Mouse (Mus musculus) urinary bladder, postnatal 36 days (tissue): ENCODE measurements around the gene Gng8.

Experiments
- DNase-seq, 2 experiments: peaks; one replicate each; pipeline ENCODE4 v3.0.0; 2022; ENCODE audit warnings: low spot score in 2 of 2, mixed read lengths in 1 of 2

Gng8 gene

GRCm38 (mm10) chr7:16891641-16892351, at the start of gene Gng8:
TSS of gene Gng8 (plus strand) at chr7:16891786.
- DNase-seq: peak; percentile 77 to 85

- peak; percentile 92 to 93 for DNase-seq
Observed at GRCm38 (mm10) chr7:16842645-16843063, 48.9 kb upstream of the Gng8 start, which contains the start of gene Prkd2. TSS of gene Prkd2 (plus strand) at chr7:16842902.

- peak; percentile 44 to 55 for DNase-seq
Observed at GRCm38 (mm10) chr7:16843441-16844171, 48.0 kb upstream of the Gng8 start.

GRCm38 (mm10) chr7:16844696-16845071, 46.9 kb upstream of the Gng8 start:
- no peak for DNase-seq

- DNase-seq: no peak
Observed at GRCm38 (mm10) chr7:16845072-16845819, 46.3 kb upstream of the Gng8 start.

- DNase-seq: no peak
Observed at GRCm38 (mm10) chr7:16845820-16846167, 45.8 kb upstream of the Gng8 start.

- no peak for DNase-seq
Observed at GRCm38 (mm10) chr7:16846775-16847174, 44.8 kb upstream of the Gng8 start.

- no peak for DNase-seq
Observed at GRCm38 (mm10) chr7:16847507-16847906, 44.1 kb upstream of the Gng8 start.

- DNase-seq: no peak
Observed at GRCm38 (mm10) chr7:16848579-16848978, 43.0 kb upstream of the Gng8 start.

GRCm38 (mm10) chr7:16851636-16852035, 40.0 kb upstream of the Gng8 start:
- DNase-seq: peak in 1 of 2 experiments; percentile 29

GRCm38 (mm10) chr7:16853302-16853831, 38.2 kb upstream of the Gng8 start:
- DNase-seq: peak in 1 of 2 experiments; percentile 33

- DNase-seq: peak in 1 of 2 experiments; percentile 38
Observed at GRCm38 (mm10) chr7:16858336-16858735, 33.2 kb upstream of the Gng8 start.

GRCm38 (mm10) chr7:16859902-16860651, 31.5 kb upstream of the Gng8 start:
- DNase-seq: peak in 1 of 2 experiments; percentile 33

GRCm38 (mm10) chr7:16867488-16867887, 24.1 kb upstream of the Gng8 start:
- DNase-seq: no peak

- DNase-seq: no peak
Observed at GRCm38 (mm10) chr7:16869497-16869896, 22.1 kb upstream of the Gng8 start.

- no peak for DNase-seq
Observed at GRCm38 (mm10) chr7:16871600-16871999, 20.0 kb upstream of the Gng8 start.

- DNase-seq: no peak
Observed at GRCm38 (mm10) chr7:16872478-16872877, 19.1 kb upstream of the Gng8 start.

- DNase-seq: no peak
Observed at GRCm38 (mm10) chr7:16873392-16873791, 18.2 kb upstream of the Gng8 start.

- peak; percentile 61 to 81 for DNase-seq
Observed at GRCm38 (mm10) chr7:16874190-16874589, 17.4 kb upstream of the Gng8 start.

GRCm38 (mm10) chr7:16874756-16875309, 16.8 kb upstream of the Gng8 start:
- DNase-seq: peak; percentile 99 to 100

GRCm38 (mm10) chr7:16875310-16875325, 16.5 kb upstream of the Gng8 start, which contains the start of gene Dact3:
TSS of gene Dact3 (plus strand) at chr7:16875317.
- no peak for DNase-seq

- no peak for DNase-seq
Observed at GRCm38 (mm10) chr7:16875326-16875725, 16.3 kb upstream of the Gng8 start.
